Mouse (Mus musculus) fibroblast of lung, adult 2 months (primary cell): Measurements from ENCODE around the gene Sec23b.

Experiments used
- DNase-seq: peaks from one replicate; pipeline ENCODE4 v3.0.0-alpha.2; 2011; ENCODE audit warnings: low read depth

The Sec23b gene

DNA sequence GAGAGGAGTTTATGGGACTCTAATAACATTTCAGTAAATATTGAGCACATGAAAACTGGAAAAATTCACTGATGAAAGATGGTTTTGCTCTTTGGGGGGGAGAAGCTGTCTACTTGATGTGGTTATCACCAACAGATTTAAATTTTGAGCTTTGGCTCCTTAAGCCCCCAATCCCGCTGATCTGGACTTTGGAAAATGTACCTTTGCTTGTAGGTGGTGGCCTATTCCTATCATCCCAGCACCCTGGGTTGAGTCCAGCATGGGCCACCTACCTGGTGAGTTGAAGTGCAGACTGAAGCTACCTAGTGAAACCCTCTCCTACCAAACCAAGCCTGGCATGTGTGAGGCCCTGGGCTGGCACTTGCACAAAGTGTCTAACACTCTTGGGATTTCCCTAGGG lies 45.5 kb downstream of the Sec23b start:
- no peak for DNase-seq

DNA sequence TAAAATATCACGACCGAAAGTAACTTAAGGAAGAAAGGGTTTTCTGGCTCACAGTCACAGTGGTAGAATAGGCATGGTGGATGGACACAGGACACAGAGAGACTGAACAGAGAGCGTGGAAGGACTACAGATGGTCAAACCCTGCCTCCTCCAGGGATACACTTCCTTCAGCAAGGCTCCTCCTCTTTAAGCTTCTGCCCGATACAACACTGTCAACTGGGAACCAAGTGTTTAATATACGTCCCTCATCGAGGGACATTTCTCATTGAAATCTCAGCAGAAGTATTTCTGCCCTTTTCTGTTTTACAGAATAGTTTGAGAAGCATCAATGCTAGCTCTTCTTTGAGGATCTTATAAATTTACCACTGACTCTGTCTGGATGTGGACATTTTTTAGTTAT lies 57.9 kb downstream of the Sec23b start:
- DNase-seq, result no peak

DNA sequence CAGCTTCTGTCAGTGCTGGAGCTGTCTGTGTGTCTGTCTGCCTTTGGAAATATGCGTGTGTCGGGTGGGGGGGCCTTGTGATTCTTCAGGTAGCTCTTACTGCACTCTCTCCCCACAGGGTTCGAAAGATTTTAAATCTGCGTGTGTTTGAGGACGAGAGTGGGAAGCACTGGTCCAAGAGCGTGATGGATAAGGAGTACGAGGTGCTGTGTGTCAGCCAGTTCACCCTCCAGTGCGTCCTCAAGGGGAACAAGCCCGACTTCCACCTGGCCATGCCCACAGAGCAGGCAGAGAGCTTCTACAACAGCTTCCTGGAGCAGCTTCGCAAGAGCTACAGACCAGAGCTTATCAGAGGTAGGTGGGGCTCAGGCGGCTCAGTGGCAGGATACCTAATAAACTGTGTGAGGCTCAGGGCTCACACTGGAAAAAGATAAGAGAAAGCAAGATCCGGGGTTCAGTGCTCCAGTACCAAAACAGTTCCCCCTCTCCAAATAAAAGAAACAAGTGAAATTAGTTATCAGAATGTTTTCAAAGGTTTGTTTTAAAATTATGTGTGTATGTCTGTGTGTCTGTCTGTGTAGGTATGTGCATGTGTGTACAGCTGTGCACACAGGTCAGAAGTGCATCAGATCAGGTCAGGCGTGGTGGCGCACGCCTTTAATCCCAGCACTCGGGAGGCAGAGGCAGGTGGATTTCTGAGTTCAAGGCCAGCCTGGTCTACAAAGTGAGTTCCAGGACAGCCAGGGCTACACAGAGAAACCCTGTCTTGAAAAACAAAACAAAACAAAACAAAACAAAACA lies 61.2 kb downstream of the Sec23b start:
- DNase-seq, result no peak

DNA sequence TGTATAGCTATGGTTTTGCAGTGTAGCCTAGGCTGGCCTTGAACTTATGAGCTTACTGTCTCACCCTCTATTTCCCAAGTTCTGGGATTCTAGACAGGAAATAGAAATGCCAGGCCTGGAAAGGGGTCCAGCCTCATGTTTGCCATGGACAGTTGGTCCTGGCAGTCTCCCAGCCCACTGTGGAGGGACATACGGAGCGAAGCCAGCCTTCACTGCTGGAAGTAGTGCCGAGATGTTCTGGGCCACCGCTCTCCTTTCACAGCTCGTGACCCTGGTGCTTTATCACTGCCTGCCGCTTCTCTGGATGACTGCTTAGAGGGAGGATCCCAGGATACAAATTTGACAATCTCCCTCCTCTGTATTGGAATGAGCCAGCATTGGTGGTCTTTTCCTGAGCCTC lies 65.5 kb downstream of the Sec23b start:
- DNase-seq, result no peak

DNA sequence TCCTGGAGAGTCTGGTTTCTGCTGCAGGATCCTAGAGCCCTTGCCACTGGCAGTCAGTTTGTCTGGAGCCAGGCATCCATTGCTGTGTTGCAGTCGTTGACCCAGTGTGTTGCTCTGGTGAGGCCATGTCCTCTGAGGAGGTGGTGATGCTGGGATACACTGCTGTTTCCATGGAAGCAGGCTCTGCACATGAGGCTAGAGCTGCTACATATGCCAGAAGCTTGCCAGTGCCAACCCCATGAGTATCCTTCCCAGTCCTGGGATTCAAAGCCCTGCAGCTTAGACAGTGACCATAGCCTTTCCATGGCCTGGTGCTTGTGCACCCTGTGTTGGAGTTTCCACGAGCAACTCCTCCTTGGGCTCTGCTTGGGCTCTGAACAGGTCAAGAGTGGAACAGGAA lies 77.5 kb downstream of the Sec23b start:
- DNase-seq, result no peak

DNA sequence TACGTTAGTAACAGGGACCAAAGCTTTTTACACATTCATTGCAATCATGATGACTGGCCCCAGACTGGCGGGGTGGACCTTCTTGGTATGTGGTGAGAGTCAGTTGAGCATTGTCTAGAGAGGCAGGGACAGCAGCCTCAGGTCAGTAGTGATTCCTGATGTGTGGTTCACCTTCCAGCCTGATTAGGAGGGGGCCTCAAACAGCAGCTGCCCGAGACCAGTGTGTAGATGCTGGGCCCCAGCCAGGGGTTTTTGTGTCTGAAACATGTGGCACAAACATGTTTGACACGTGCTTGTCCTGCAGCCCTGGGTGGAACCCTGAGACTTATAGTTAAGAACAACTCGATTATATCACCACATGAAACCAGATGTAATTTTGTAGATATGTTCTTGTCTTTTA lies 78.2 kb downstream of the Sec23b start:
- DNase-seq, result no peak

DNA sequence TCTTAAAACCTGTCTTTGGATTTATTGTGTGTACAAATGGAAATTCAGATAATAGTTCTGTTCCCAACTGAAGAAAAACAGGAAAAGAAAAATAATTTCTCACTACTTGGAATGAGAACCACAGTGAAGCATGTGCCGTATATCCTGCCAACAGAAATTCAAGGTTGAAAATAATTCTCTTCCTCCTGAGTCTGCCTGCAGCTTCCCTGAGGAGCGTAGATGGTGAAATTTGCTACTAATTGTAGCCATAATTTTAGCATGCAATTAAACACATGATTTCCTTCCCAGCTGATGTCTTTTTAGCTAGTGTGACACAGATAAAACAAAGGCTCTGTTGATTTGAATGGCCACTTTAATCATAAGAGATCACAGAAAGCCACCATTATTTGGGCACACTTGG lies 78.7 kb downstream of the Sec23b start:
- no peak for DNase-seq

DNA sequence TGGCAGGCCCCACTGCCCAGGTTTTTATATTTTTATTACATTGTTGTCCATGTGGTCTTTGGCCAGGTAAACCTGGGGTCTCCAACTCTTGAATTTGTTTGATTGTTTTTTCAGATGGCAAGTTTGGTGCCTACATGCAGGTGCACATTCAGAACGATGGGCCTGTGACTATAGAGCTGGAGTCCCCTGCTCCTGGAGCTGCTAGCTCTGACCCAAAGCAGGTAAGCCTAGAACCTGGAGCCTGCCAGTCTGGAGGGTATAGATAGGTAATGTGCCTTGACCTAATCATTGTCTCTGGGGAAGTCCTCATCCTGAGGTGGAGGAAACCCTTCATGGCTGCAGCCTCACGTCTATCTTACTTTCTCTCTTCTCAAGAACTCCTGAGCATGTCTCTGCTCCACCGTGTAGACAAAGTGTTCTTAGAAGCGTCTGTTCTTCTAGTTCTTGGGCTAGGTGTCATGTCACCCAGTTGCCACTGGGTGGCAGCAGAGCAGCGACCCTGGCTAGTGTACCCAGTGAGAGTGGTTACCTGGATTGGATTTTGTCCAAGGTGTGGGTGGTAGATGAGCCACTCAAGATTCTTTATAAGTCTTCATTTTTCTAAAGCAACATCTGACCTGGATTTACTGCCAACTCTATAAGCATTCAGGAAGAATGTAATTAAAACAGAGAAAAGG lies 79.8 kb downstream of the Sec23b start:
- peak; percentile 11 for DNase-seq

DNA sequence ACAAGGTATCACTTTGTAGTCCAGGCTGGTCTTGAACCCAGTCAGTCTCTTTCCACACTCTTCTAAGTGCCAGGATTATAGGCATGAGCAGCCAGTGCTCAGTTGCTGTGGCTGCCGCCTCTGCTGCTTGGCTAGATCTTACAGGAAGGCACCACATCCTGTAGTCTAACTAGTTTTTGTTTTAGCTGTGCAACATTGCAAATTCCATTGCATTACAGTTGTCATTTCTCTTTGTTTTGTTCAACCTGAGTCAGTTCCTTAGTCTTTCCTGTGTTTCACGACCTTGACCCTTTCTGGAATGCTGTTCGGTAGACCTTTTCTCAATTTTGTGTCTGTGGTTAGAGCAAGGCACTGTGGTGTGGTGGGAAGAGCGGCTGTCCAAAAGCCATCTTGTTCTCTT lies 81.2 kb downstream of the Sec23b start:
- DNase-seq, result no peak

DNA sequence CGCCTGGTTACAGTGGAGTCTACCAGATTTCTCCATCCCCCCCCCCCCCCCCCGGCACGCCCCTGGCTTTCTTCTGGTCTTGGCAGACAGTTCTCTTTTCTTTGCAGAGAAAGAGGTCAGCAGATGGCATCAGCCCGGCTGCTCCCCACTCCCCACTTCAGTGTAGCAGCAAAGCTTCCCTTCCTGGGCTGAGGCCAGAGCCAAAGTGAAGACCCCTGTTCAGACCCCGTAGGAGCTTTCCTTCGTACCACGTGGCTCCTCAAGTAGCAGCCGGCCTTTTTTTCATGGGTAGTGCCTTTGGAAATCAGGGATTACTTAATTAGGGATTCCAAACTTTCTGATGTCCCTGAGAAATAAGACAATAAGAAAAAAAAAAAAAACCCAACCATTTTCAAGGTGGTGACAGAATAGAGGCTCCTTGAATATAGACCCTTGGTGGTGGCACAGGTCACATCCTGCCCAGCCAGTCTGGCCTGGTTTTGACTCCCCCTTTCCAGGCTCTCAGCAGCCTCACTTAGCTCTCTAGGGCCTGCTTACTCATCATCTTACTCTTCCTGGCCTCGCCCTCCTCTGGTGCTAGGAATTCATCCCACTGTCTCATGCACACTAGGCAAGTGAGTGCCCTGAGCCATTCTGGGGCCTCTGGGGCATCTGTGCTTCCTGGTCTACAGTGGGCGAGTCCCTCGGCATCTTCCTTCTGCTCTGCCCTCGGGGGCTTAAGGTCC lies 81.8 kb downstream of the Sec23b start:
- DNase-seq, result no peak

DNA sequence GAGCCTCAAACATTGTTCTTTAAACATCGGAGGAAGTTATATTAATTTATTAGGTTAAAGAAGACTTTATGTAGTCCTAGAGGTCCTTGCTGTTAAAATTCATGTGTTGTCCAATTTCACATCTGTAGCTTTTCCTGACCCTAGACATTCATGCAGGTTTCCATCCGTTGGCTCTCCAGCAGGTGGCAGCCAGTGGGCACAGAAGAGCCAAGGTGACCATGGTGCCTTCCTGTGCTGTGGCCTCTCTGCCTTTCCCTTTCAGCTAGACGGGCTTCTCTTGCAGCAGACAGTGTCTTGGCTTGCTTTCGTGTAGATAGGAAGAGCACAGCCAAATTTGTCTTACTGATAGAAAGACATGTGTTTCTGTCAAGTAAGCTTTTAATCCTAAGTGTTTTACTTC lies 82.7 kb downstream of the Sec23b start:
- no peak for DNase-seq

DNA sequence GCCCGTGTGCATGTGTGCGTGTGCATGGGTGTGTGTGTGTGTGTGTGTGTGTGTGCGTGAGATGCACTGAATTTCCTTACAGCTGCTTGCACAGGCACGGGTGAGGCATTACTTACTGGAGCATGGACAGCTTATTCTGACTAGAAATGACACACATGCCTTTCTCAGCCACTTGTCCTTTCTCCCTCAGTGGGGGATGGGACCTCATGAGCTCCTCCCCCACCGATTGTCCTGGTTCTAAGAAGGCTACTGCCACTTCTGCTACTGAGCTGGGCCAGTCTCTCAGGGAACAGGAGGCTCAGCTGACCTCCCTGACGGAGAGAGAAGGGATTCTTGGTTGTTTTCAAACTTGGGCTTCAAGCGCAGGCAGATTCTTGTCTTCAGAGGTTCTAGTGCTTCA lies 84.1 kb downstream of the Sec23b start:
- DNase-seq, result no peak
